Mouse (Mus musculus) limb, embryonic 14.5 days (tissue): Measurements from ENCODE around the gene Nlrp10. TPM values are rescaled to one million over a fixed set of nuclear protein-coding genes. Genes with fewer than 3 reads are reported as not detected.

Source experiments
- ATAC-seq: fragments of 200-750 bp; cut with Nextera tagmentation; 2 replicates; pipeline ENCODE4 v1.8.0; 2017; ENCODE audit warnings: low read depth, moderate number of reproducible peaks, moderate TSS enrichment; ENCODE audit not compliant: low FRiP score
- DNase-seq: peaks from one replicate; pipeline ENCODE4 v3.0.0-alpha.2; 2015; ENCODE audit warnings: low spot score
- H3K27ac ChIP-seq: fragments of 300-500 bp; sonication (generic); replicated peaks from 2 replicates; pipeline ENCODE4 v1.5.1; 2014; ENCODE audit warnings: low read depth, mild to moderate bottlenecking, low read length, moderate library complexity, mixed read lengths
- H3K27me3 ChIP-seq: fragments of 300-500 bp; sonication (generic); 2 replicates; pipeline ENCODE4 v1.6.1; 2014; ENCODE audit warnings: low read length, mixed read lengths; ENCODE audit not compliant: control insufficient read depth, insufficient read depth
- H3K36me3 ChIP-seq: fragments of 300-500 bp; sonication (generic); 2 replicates; pipeline ENCODE4 v1.6.1; 2014; ENCODE audit warnings: mild to moderate bottlenecking, low read length, moderate library complexity, mixed read lengths; ENCODE audit not compliant: control insufficient read depth, insufficient read depth
- H3K4me1 ChIP-seq: fragments of 300-500 bp; sonication (generic); 2 replicates; pipeline ENCODE4 v1.6.1; 2014; ENCODE audit warnings: antibody characterized with exemption, low read length, mixed read lengths; ENCODE audit not compliant: control insufficient read depth, insufficient read depth
- H3K4me2 ChIP-seq: fragments of 300-500 bp; sonication (generic); replicated peaks from 2 replicates; pipeline ENCODE4 v1.6.1; 2014; ENCODE audit warnings: low read depth, mild to moderate bottlenecking, low read length, moderate library complexity; ENCODE audit not compliant: severe bottlenecking
- H3K4me3 ChIP-seq: fragments of 300-500 bp; sonication (generic); replicated peaks from 2 replicates; pipeline ENCODE4 v1.5.1; 2014; ENCODE audit warnings: low read length
- H3K9ac ChIP-seq: fragments of 300-500 bp; sonication (generic); 2 replicates; pipeline ENCODE4 v1.6.1; 2014; ENCODE audit warnings: mild to moderate bottlenecking, low read depth, low read length, moderate library complexity; ENCODE audit not compliant: severe bottlenecking
- H3K9me3 ChIP-seq: fragments of 300-500 bp; sonication (generic); 2 replicates; pipeline ENCODE4 v1.6.1; 2016; ENCODE audit warnings: low read length; ENCODE audit not compliant: control insufficient read depth
- POLR2A ChIP-seq: fragments of 200-500 bp; IDR thresholded peaks from 2 replicates; pipeline ENCODE4 v1.8.0; 2012; ENCODE audit warnings: inconsistent platforms, mild to moderate bottlenecking, moderate library complexity, borderline replicate concordance; ENCODE audit not compliant: insufficient read depth, insufficient read length; ENCODE audit errors: extremely low read depth
- WGBS: fragments of 180-500 bp; shearing (Covaris S2); extraction: QIAGEN DNeasy Blood & Tissue Kit; methylation state at CpG from one replicate; pipeline ENCODE4 v1.1.7; 2014; 5-methylcytosine and 5-hydroxymethylcytosine counted together
- polyA plus RNA-seq, 2 experiments: library from polyadenylated mRNA; depleted of rRNA in 1 of 2; stranded (reverse) in 1 of 2; unstranded in 1 of 2; fragments of >200 nt; fragmentation: Nextera tagmentation in 1 of 2; extraction: Ambion mirVana in 1 of 2; gene quantifications; 2 replicates each; pipeline versions ENCODE4 v1.2.1 to v1.2.3; 2012 to 2014

The Nlrp10 gene
- polyA plus RNA-seq (2012; rRNA removed) (0.10 and 0.19 TPM in 2 replicates), polyA plus RNA-seq (2014; fragmentation: Nextera tagmentation; extraction: Ambion mirVana) (0.10 and 0.25 TPM in 2 replicates)

DNA sequence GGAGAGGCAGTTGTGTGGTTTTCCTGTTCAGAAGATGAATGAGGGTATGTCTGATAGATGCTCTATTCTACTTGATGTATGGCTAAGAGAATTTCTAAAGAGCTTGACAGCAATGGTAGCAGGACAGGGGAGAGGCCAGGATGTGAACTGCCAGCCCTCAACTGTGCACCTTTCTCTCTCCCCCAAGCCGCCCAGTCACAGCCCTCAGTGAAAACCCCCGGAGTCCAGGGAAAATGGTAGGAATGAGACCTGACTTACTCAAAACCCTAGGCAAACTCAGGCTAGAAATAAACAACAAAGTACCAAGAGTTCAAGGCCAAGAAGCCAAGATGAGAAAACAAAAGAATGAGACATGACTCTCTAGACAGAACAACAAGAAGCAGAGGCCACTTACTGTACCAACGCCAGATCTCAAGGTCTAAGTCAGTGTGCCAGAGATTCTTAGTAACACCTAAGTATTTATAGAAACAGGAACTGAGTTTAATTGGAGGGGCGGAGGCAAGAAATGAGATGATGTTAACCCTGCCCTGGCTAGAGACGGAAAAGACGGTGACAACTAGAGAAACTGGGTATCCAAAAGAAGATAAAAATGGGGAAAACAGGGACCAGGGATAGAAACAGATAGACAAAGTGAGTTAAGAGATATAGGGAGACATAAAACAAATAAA lies at the start of gene Nlrp10:
Gene Nlrp10, minus strand, starts transcription at position 453 of the 668 bp plus-strand sequence.
- H3K36me3 ChIP-seq, result no peaks in the 10 kb centered on the region
- 47% methylated on average over 6 of the region's 6 CpGs for WGBS
- DNase-seq, result no peak
- no peak for ATAC-seq
- H3K27ac ChIP-seq, result no peak within 1 kb of the TSS
- no peak for TF ChIP-seq POLR2A
- no peak within 1 kb of the TSS for H3K9ac ChIP-seq
- no peaks in the 10 kb centered on the region for H3K9me3 ChIP-seq
- no peak within 1 kb of the TSS for H3K4me2 ChIP-seq
- H3K4me1 ChIP-seq, result no peaks in the 10 kb centered on the region
- H3K4me3 ChIP-seq, result no peak within 1 kb of the TSS
- H3K27me3 ChIP-seq, result no peaks in the 10 kb centered on the region

DNA sequence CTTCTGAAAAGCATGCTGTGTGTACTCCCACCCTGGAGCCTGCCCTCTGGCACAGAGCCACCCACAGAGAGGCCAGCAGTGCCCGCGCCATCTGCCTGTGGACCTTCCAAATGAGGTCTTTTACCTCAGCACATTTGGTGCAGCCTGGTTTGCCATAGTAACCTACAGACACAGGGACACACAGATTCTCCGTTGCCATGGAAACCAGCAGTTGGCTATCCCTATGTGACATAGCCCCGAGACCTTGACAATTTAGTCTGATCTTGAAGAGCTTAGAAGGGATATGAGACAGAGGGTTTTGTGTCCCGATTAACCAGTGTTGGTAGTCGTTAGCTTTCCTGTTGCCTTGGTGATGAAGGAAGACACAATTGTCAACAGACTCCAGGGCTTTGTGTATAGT lies 42.3 kb upstream of the Nlrp10 start:
- H3K9ac ChIP-seq, result no peak overlapping the region
- no peaks in the 10 kb centered on the region for H3K9me3 ChIP-seq
- H3K4me2 ChIP-seq, result no peak overlapping the region
- H3K27me3 ChIP-seq, result no peaks in the 10 kb centered on the region
- ATAC-seq (peak; percentile 23; the same call in 1 of the 2 replicates), DNase-seq (no peak)
- no peak overlapping the region for H3K27ac ChIP-seq
- WGBS, result 66% methylated on average over 6 of the region's 6 CpGs
- no peak overlapping the region for H3K4me3 ChIP-seq
- no peaks in the 10 kb centered on the region for H3K4me1 ChIP-seq
- TF ChIP-seq POLR2A, result no peak
- no peaks in the 10 kb centered on the region for H3K36me3 ChIP-seq

- Histone ChIP-seq H3K4me1 (no peaks in the 10 kb centered on the region), H3K27me3 (no peaks in the 10 kb centered on the region), H3K9ac (no peak overlapping the region), H3K4me3 (no peak overlapping the region), H3K27ac (no peak overlapping the region), H3K36me3 (no peaks in the 10 kb centered on the region), H3K9me3 (no peaks in the 10 kb centered on the region), H3K4me2 (no peak overlapping the region)
- DNase-seq (no peak), ATAC-seq (no peak)
- WGBS, result 27% methylated on average over 6 of the region's 6 CpGs
- no peak for TF ChIP-seq POLR2A
Observed at GRCm38 (mm10) chr7:108968201-108968600, 38.2 kb upstream of the Nlrp10 start.

DNA sequence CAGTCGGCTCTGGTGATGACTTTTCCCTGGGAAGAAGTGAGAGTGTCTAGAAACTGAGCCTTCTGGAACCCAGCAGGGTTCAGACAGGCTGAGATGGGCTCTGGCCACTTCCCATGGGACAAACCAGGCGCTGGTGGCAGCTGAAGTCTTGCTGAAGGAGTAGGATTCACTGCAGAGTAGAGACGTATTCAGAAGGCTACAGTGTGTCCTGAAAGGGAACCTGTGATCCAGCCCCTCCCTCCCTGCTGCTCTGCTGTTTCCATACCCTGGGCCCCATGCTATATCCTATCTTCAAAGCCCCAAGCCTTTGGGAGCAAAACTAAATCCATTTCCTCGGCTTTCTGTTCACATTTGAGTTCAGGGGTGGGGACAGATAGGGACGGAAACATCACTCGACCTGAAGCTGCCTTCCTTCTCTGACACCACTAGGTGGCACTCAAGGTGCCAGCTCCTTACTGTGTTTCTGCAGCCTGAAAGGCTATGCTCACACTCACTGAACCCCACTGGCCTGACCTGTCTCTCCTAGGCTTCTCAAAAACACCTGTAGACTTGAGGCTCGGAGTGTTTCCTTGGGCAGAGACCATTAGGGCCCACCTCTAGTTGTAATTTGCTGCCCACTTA lies 36.9 kb upstream of the Nlrp10 start:
- H3K27me3 ChIP-seq, result no peaks in the 10 kb centered on the region
- ATAC-seq (peak; percentile 70), DNase-seq (peak; percentile 62)
- WGBS, result 21% methylated on average over 7 of the region's 7 CpGs
- no peak overlapping the region for H3K27ac ChIP-seq
- H3K36me3 ChIP-seq, result no peaks in the 10 kb centered on the region
- no peak overlapping the region for H3K9ac ChIP-seq
- no peak overlapping the region for H3K4me2 ChIP-seq
- no peak overlapping the region for H3K4me3 ChIP-seq
- no peaks in the 10 kb centered on the region for H3K9me3 ChIP-seq
- no peak for TF ChIP-seq POLR2A
- no peaks in the 10 kb centered on the region for H3K4me1 ChIP-seq

- WGBS, result 21% methylated on average over 2 of the region's 2 CpGs
- ATAC-seq, result no peak
- Histone ChIP-seq H3K9ac (no peak overlapping the region), H3K4me1 (no peaks in the 10 kb centered on the region), H3K36me3 (no peaks in the 10 kb centered on the region), H3K27me3 (no peaks in the 10 kb centered on the region), H3K9me3 (no peaks in the 10 kb centered on the region), H3K27ac (no peak overlapping the region), H3K4me3 (no peak overlapping the region), H3K4me2 (no peak overlapping the region)
- no peak for DNase-seq
- TF ChIP-seq POLR2A, result no peak
Observed at GRCm38 (mm10) chr7:108965968-108966367, 36.0 kb upstream of the Nlrp10 start.
